Mouse (Mus musculus): ENCODE measurements around the gene Gria1. TPM values are rescaled to one million over a fixed set of nuclear protein-coding genes. Genes with fewer than 3 reads are reported as not detected.

Gria1 gene
- total and polyA plus RNA-seq, 2 experiments from 2014 or later: 61.8 to 76.1 TPM

- no peak overlapping the region for H3K4me3 ChIP-seq (ENCODE audit: low read depth, low read length)
Observed at GRCm38 (mm10) chr11:57185110-57185509, 173.9 kb downstream of the Gria1 start.

GRCm38 (mm10) chr11:57189391-57189790, 178.2 kb downstream of the Gria1 start:
- Histone ChIP-seq H3K9me3 (ENCODE audit: low read length) (no peaks in the 10 kb centered on the region), H3K27ac (ENCODE audit: low read depth, low read length) (no peak overlapping the region), H3K9ac (replicated peaks; ENCODE audit: low read length, poor library complexity, severe bottlenecking) (no peak overlapping the region), H3K4me2 (ENCODE audit: low read depth, low read length, poor library complexity, severe bottlenecking) (no peak overlapping the region), H3K4me1 (ENCODE audit: insufficient read depth, low read length) (no peaks in the 10 kb centered on the region), H3K27me3 (ENCODE audit: insufficient read depth, low read length) (no peaks in the 10 kb centered on the region), H3K36me3 (ENCODE audit: insufficient read depth, low read length) (no peaks in the 10 kb centered on the region), H3K4me3 (ENCODE audit: low read depth, low read length) (no peak overlapping the region)
- WGBS: 85% methylated on average over 8 of the region's 8 CpGs
- DNase-seq (ENCODE audit: low spot score) (no peak), ATAC-seq (ENCODE audit: low FRiP score) (no peak)
- no peak for TF ChIP-seq CTCF (IDR thresholded peaks at IDR 0.05)

More at GRCm38 (mm10) chr11:57185110-57185509, 173.9 kb downstream of the Gria1 start:
- no peak for ATAC-seq (ENCODE audit: low FRiP score)
- Histone ChIP-seq H3K4me2 (ENCODE audit: low read depth, low read length, poor library complexity, severe bottlenecking) (no peak overlapping the region), H3K27me3 (ENCODE audit: insufficient read depth, low read length) (no peaks in the 10 kb centered on the region), H3K36me3 (ENCODE audit: insufficient read depth, low read length) (no peaks in the 10 kb centered on the region), H3K9me3 (ENCODE audit: low read length) (no peaks in the 10 kb centered on the region), H3K27ac (ENCODE audit: low read depth, low read length) (no peak overlapping the region), H3K4me1 (ENCODE audit: insufficient read depth, low read length) (no peaks in the 10 kb centered on the region), H3K9ac (replicated peaks; ENCODE audit: low read length, poor library complexity, severe bottlenecking) (no peak overlapping the region)
- no peak for TF ChIP-seq CTCF (IDR thresholded peaks at IDR 0.05)
- no peak for DNase-seq (ENCODE audit: low spot score)

- H3K9me3 ChIP-seq (ENCODE audit: low read length): no peaks in the 10 kb centered on the region
- H3K27me3 ChIP-seq (ENCODE audit: insufficient read depth, low read length): no peaks in the 10 kb centered on the region
- 89% methylated on average over 5 of the region's 5 CpGs for WGBS
- H3K4me1 ChIP-seq (ENCODE audit: insufficient read depth, low read length): no peaks in the 10 kb centered on the region
- no peak for TF ChIP-seq CTCF (IDR thresholded peaks at IDR 0.05)
- H3K36me3 ChIP-seq (ENCODE audit: insufficient read depth, low read length): no peaks in the 10 kb centered on the region
- H3K27ac ChIP-seq (ENCODE audit: low read depth, low read length): no peak overlapping the region
- DNase-seq (ENCODE audit: low spot score) (no peak), ATAC-seq (ENCODE audit: low FRiP score) (no peak)
- no peak overlapping the region for H3K4me3 ChIP-seq (ENCODE audit: low read depth, low read length)
- H3K9ac ChIP-seq (replicated peaks; ENCODE audit: low read length, poor library complexity, severe bottlenecking): no peak overlapping the region
- H3K4me2 ChIP-seq (ENCODE audit: low read depth, low read length, poor library complexity, severe bottlenecking): no peak overlapping the region
Observed at GRCm38 (mm10) chr11:57194746-57195145, 183.6 kb downstream of the Gria1 start.

GRCm38 (mm10) chr11:57201245-57201976, 190.2 kb downstream of the Gria1 start:
- no peak overlapping the region for H3K4me3 ChIP-seq (ENCODE audit: low read depth, low read length)
- no peaks in the 10 kb centered on the region for H3K27me3 ChIP-seq (ENCODE audit: insufficient read depth, low read length)
- ATAC-seq (ENCODE audit: low FRiP score) (no peak), DNase-seq (ENCODE audit: low spot score) (no peak)
- no peak overlapping the region for H3K27ac ChIP-seq (ENCODE audit: low read depth, low read length)
- no peak for TF ChIP-seq CTCF (IDR thresholded peaks at IDR 0.05)
- no peaks in the 10 kb centered on the region for H3K9me3 ChIP-seq (ENCODE audit: low read length)
- H3K9ac ChIP-seq (replicated peaks; ENCODE audit: low read length, poor library complexity, severe bottlenecking): no peak overlapping the region
- H3K36me3 ChIP-seq (ENCODE audit: insufficient read depth, low read length): 0 out of 2 replicates have a peak, but pooled peaks cover 3% of the 10 kb centered on the region
- WGBS: 77% methylated on average over 10 of the region's 10 CpGs
- no peak overlapping the region for H3K4me2 ChIP-seq (ENCODE audit: low read depth, low read length, poor library complexity, severe bottlenecking)
- no peaks in the 10 kb centered on the region for H3K4me1 ChIP-seq (ENCODE audit: insufficient read depth, low read length)

GRCm38 (mm10) chr11:57204371-57204770, 193.2 kb downstream of the Gria1 start:
- Histone ChIP-seq H3K4me1 (ENCODE audit: insufficient read depth, low read length) (no peaks in the 10 kb centered on the region), H3K36me3 (ENCODE audit: insufficient read depth, low read length) (0 out of 2 replicates have a peak, but pooled peaks cover 3% of the 10 kb centered on the region), H3K27ac (ENCODE audit: low read depth, low read length) (no peak overlapping the region), H3K9me3 (ENCODE audit: low read length) (no peaks in the 10 kb centered on the region), H3K9ac (replicated peaks; ENCODE audit: low read length, poor library complexity, severe bottlenecking) (no peak overlapping the region), H3K27me3 (ENCODE audit: insufficient read depth, low read length) (no peaks in the 10 kb centered on the region), H3K4me2 (ENCODE audit: low read depth, low read length, poor library complexity, severe bottlenecking) (no peak overlapping the region), H3K4me3 (ENCODE audit: low read depth, low read length) (no peak overlapping the region)
- peak; percentile 51 for DNase-seq (ENCODE audit: low spot score)
- peak; percentile 42 for TF ChIP-seq CTCF (IDR thresholded peaks at IDR 0.05)
- whole genome bisulfite sequencing: 33% methylated on average over 6 of the region's 6 CpGs
- no peak for ATAC-seq (ENCODE audit: low FRiP score)

GRCm38 (mm10) chr11:57207260-57207659, 196.1 kb downstream of the Gria1 start:
- TF ChIP-seq CTCF (IDR thresholded peaks at IDR 0.05): no peak
- H3K27me3 ChIP-seq (ENCODE audit: insufficient read depth, low read length): no peaks in the 10 kb centered on the region
- 0 out of 2 replicates have a peak, but pooled peaks cover 3% of the 10 kb centered on the region for H3K4me1 ChIP-seq (ENCODE audit: insufficient read depth, low read length)
- no peak for ATAC-seq (ENCODE audit: low FRiP score)
- H3K9ac ChIP-seq (replicated peaks; ENCODE audit: low read length, poor library complexity, severe bottlenecking): no peak overlapping the region
- H3K27ac ChIP-seq (ENCODE audit: low read depth, low read length): no peak overlapping the region
- DNase-seq (ENCODE audit: low spot score): no peak
- H3K36me3 ChIP-seq (ENCODE audit: insufficient read depth, low read length): no peaks in the 10 kb centered on the region
- no peaks in the 10 kb centered on the region for H3K9me3 ChIP-seq (ENCODE audit: low read length)
- no peak overlapping the region for H3K4me2 ChIP-seq (ENCODE audit: low read depth, low read length, poor library complexity, severe bottlenecking)
- no peak overlapping the region for H3K4me3 ChIP-seq (ENCODE audit: low read depth, low read length)
